Mouse (Mus musculus) cortical plate, adult 2 months (tissue): ENCODE data around the gene Dgkz.

Experiments
- CTCF ChIP-seq: fragments of 200-500 bp; IDR thresholded peaks from 2 replicates; pipeline ENCODE4 v1.5.1; 2011; ENCODE audit warnings: mild to moderate bottlenecking, control low read depth, low read length; ENCODE audit not compliant: insufficient read depth; ENCODE audit errors: extremely low read depth
- POLR2A ChIP-seq: fragments of 200-500 bp; IDR thresholded peaks from 2 replicates; pipeline ENCODE4 v1.6.1; 2011; ENCODE audit warnings: mild to moderate bottlenecking, low read length, control low read depth; ENCODE audit not compliant: insufficient read depth; ENCODE audit errors: extremely low read depth

- TF ChIP-seq CTCF (peak; percentile 6; the same call in 1 of the 2 replicates), POLR2A (no peak)
These were observed 33.3 kb downstream of the Dgkz start for GRCm38 (mm10) chr2:91942356-91942755.
